Mouse (Mus musculus): ENCODE measurements around the gene Foxp1. TPM values are rescaled to one million over a fixed set of nuclear protein-coding genes. Genes with fewer than 3 reads are reported as not detected.

The Foxp1 gene
- polyA plus RNA-seq, 1 experiment from 2014 or later, result 39.3 TPM

DNA sequence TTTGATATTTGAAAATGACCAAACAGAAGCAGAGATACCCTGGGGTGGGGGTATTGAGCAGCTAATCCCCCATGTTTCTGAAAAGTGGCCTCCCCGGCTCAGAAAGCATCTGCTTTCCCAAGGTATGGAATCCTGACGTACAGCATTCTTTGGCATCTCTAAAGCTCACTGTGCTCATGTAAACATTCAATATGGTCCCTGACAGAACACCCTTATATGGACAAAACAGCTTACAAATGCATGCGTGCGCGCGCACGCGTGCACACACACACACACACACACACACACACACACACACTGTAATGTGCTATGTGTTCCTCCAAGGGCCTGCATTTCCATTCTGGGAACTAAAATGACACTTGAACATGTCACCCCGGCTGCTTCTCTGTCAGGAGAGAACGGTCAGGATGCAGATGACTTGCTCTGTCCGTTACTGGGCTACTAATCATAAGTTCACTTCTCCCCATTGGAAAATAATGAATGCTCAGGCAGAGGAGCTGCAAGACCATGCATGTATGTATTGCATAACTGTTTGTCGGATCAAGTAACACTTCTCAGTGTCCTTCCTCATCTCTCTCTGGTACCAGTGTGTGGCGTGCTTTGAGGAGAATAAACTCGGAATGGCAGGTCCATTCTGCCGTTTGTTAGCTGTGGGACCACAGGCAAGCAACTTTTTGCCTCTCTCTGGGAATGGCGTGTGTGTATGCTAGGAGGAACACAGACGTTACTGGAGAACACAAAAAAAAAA, 15.8 kb upstream of the Foxp1 start:
- CTCF ChIA-PET, result no interaction called here
- POLR2A ChIA-PET, result interaction anchor here (0.5 to 0.6 kb wide), 2 partner anchors 61 to 676 kb away, joined by 3 to 5 read pairs; no protein-coding TSS in a partner anchor
- no peak for TF ChIP-seq CTCF (IDR thresholded peaks at IDR 0.05)
- no peak for ATAC-seq
- no peak for DNase-seq (ENCODE audit: low read depth, low spot score)
- no peaks in the 10 kb centered on the region for H3K27me3 ChIP-seq
- in situ Hi-C loops (cut with MboI; ENCODE audit: low pct_unique_long_range_greater_than_20kb), result no loop called here

DNA sequence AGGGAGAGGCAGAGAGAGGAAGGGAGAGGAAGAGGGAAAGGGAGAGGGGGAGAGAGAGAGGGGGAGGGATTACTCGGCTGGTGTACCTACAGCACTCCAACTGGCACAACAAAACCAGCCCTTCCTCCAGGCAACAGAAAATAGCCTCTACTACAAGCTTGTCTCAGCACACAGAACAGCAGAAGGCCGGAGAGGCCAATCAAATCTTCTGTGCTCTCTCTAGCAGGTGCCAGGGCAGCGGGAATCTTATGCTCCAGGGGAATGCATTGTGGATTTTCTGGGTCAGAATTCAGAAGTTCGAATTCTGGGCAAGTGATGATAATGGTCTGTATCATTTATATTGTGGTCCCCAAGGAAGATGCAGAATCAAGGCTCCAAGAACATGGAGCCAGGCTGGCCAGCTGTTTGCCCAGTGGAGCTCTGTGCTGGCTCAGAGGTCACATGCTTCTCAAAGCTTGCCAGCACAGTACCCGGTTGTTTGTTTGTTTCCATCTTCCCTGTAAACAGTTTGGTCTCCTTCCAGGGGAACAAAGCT, 11.8 kb upstream of the Foxp1 start:
- DNase-seq (ENCODE audit: low read depth, low spot score), result no peak
- no peak for TF ChIP-seq CTCF (IDR thresholded peaks at IDR 0.05)
- no peaks in the 10 kb centered on the region for H3K27me3 ChIP-seq
- in situ Hi-C loops (cut with MboI; ENCODE audit: low pct_unique_long_range_greater_than_20kb), result no loop called here
- peak; percentile 28 for ATAC-seq
- ChIA-PET POLR2A (no interaction called here), CTCF (interaction anchor here (0.8 to 1.6 kb wide), 2 partner anchors 9 to 83 kb away, joined by 3 read pairs; no protein-coding TSS in a partner anchor)

DNA sequence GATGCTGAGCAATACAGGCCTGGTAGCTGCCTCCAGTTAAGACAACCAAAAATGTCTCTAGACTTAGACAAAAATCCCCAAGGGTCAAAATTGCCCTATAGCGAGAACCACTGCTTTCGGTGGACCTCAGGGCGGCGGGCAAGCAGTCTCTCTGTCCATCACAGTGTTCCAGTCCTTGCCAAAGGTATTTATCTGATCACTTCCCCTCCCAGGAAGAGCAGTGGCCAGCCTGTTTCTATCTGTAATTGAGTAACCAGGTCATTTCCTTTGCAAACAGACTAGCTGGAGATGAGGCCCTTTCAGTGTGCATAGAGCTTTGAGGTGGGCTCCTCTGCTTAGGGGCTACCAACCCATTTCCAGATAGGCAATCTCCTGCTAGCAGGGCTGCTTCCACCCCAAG, 9.9 kb upstream of the Foxp1 start:
- POLR2A ChIA-PET, result no interaction called here
- no peaks in the 10 kb centered on the region for H3K27me3 ChIP-seq
- CTCF ChIA-PET, result no interaction called here
- TF ChIP-seq CTCF (IDR thresholded peaks at IDR 0.05), result no peak
- ATAC-seq (no peak), DNase-seq (ENCODE audit: low read depth, low spot score) (no peak)
- in situ Hi-C loops (cut with MboI; ENCODE audit: low pct_unique_long_range_greater_than_20kb), result no loop called here

DNA sequence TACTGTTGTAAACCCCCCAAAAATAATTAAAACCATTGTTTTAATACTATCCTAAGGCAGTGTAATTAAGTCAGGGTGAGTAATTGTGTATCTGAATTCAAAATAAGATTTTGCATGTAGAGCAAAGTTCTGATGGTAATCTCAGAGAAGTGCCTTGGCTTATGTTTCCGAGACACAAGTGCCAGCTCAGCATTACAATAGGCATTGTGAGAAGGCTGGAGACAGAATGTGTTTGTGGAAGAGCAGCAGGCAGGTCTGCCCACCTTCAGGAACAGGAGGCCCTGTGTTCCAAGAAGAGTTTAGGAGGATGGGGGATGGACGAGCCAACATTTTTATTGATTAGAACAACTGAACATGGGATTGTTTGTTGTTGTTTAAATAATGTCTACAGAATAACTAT, 6.5 kb upstream of the Foxp1 start:
- in situ Hi-C loops (cut with MboI; ENCODE audit: low pct_unique_long_range_greater_than_20kb), result loop anchor here (5.0 kb wide), 1 partner anchor 1007 kb away; no protein-coding TSS in a partner anchor
- ATAC-seq, result no peak
- no peak for TF ChIP-seq CTCF (IDR thresholded peaks at IDR 0.05)

DNA sequence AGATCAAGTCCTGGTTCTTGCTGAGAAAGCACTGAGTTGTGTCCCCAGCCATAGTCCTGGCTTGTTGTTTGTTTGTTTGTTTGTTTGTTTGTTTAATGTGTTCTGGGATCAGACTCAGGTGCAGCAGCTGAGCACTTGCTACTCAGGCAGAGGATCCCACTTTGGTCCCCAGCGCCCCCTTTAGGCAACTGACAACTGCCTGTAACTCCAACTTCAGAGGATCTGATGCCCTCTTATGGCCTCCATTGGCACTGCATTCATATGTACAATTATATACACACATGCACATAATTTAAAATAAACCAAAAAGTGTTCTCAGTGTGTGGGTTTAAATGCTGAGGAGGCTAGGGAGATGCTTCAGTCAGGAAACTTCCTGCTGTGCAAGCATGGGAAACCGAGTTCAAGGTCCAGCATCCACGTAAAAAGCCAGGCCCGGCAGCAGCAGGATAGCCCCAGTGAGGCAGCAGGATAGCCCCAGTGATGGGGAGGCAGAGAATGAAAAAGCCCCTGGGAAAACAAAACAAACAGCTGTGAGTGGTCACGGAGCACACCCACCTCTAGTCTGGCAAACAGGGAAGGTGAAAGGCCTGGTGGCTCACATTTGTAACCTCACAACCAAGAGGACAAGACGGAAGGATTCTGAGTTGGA, 5.1 kb upstream of the Foxp1 start:
- ChIA-PET POLR2A (no interaction called here), CTCF (interaction anchor here (0.7 to 1.3 kb wide), 3 partner anchors 95 to 538 kb away, joined by 3 read pairs; no protein-coding TSS in a partner anchor)
- ATAC-seq (no peak), DNase-seq (ENCODE audit: low read depth, low spot score) (no peak)
- no peaks in the 10 kb centered on the region for H3K27me3 ChIP-seq
- no peak for TF ChIP-seq CTCF (IDR thresholded peaks at IDR 0.05)
- in situ Hi-C loops (cut with MboI; ENCODE audit: low pct_unique_long_range_greater_than_20kb), result loop anchor here (5.0 kb wide), 1 partner anchor 1005 kb away; no protein-coding TSS in a partner anchor

More for the DNA sequence above, 6.5 kb upstream of the Foxp1 start:
- no peaks in the 10 kb centered on the region for H3K27me3 ChIP-seq
- DNase-seq (ENCODE audit: low read depth, low spot score), result no peak
- ChIA-PET CTCF (interaction anchor here (1.3 kb wide), 1 partner anchor 94 kb away, joined by 3 read pairs; no protein-coding TSS in a partner anchor), POLR2A (interaction anchor here (0.6 to 0.7 kb wide), 2 partner anchors 197 to 308 kb away, joined by 3 to 5 read pairs; no protein-coding TSS in a partner anchor)

DNA sequence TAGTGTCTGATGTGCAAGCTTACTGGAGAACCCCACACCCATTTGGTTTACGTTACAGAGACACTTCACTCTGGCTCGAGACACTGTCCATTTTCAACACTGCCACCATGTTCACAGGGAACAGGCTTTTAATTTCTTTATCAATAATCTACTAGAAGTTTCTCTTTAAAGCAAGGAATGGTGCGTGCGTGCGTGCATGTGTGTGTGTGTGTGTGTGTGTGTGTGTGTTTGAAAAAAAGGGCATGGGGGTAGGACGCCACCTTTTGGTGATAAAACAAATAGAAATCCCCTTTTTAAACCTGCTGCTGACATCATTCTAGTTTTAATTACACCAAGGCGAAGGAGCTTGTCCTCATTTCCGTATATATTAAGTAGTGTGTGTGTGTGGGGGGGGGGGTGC, 2.8 kb upstream of the Foxp1 start:
- ChIA-PET CTCF (interaction anchor here (1.0 to 1.1 kb wide), 2 partner anchors 9 to 49 kb away, joined by 3 read pairs; no protein-coding TSS in a partner anchor), POLR2A (interaction anchor here (0.6 to 0.7 kb wide), 2 partner anchors 43 to 109 kb away, joined by 3 to 4 read pairs; no protein-coding TSS in a partner anchor)
- in situ Hi-C loops (cut with MboI; ENCODE audit: low pct_unique_long_range_greater_than_20kb), result loop anchor here (5.0 kb wide), 1 partner anchor 1003 kb away; no protein-coding TSS in a partner anchor
- no peaks in the 10 kb centered on the region for H3K27me3 ChIP-seq
- DNase-seq (ENCODE audit: low read depth, low spot score) (no peak), ATAC-seq (no peak)
- TF ChIP-seq CTCF (IDR thresholded peaks at IDR 0.05), result no peak

DNA sequence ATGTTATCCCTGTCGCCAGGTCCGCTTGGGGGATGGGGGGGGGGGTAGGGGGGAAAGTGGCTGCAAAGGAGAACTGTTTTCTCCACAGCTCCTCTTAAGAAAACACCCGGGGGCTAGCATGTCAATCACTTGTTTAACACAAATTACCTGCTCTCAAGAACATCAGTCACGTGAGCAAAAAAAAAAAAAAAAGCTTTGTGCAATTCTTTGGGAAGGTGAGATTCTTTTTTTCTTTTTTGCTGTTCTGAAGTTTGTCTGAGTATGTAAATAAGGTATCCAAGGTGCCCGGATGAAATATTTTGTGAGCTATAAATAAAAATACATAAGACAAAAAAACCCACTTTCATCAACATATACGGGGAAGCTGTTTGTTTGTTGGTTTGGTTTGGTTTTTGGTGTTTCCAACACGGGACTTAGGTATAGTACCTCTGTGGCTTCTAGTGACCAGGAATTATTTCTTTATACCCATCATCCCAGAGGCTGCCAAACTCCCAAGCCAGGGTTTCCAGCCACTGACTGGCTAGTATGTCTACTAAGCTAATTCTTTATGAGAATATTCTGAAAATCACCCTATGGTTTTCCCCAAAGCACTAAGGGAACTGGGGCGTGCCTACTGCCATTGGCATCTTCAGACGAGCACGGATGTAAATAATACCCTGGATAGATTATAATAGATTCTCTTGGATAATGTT, 1.3 kb upstream of the Foxp1 start:
- no peaks in the 10 kb centered on the region for H3K27me3 ChIP-seq
- DNase-seq (ENCODE audit: low read depth, low spot score), result no peak
- ATAC-seq, result no peak
- CTCF ChIA-PET, result interaction anchor here (0.8 to 1.6 kb wide), 4 partner anchors 14 to 552 kb away, joined by 3 read pairs; no protein-coding TSS in a partner anchor
- TF ChIP-seq CTCF (IDR thresholded peaks at IDR 0.05), result no peak
- POLR2A ChIA-PET, result interaction anchor here (0.5 to 1.4 kb wide), 3 partner anchors 69 to 599 kb away, joined by 3 read pairs; no protein-coding TSS in a partner anchor
- in situ Hi-C loops (cut with MboI; ENCODE audit: low pct_unique_long_range_greater_than_20kb), result loop anchor here (5.0 kb wide), 1 partner anchor 57 kb away; no protein-coding TSS in a partner anchor

DNA sequence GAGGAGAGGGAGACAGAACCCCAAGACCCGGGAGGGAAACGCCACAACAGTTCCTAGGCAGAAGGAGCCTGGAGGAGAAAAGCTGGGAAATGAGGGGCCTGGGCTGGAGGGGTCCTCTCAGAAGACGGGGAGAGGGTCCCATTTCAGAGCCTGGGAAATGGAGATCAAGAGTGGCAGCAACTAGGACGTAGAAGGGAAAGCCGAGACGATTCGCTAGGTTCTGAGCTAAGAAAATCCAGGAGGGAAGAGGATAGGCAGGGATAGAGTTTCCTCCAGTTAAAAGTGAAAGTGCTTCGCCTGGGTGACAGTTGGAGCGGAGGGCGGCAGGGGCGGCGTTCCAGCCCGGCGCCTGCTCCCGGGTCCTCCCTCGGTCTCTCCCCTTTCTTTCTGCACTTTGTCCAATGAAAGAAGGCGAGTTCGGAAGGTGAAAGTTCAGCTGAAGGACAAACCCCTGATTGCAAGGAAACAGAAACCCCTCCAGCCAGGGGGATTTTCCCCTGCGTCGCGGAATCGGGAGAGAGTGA, 650 bp upstream of the Foxp1 start:
- H3K27me3 ChIP-seq, result no peaks in the 10 kb centered on the region
- DNase-seq (ENCODE audit: low read depth, low spot score), result peak; percentile 34
- peak; percentile 38 for ATAC-seq
- POLR2A ChIA-PET, result interaction anchor here (1.4 kb wide), 1 partner anchor 86 kb away, joined by 3 read pairs; no protein-coding TSS in a partner anchor
- in situ Hi-C loops (cut with MboI; ENCODE audit: low pct_unique_long_range_greater_than_20kb), result loop anchor here (5.0 kb wide), 1 partner anchor 56 kb away; no protein-coding TSS in a partner anchor
- CTCF ChIA-PET, result interaction anchor here (1.1 to 1.6 kb wide), 3 partner anchors 14 to 551 kb away, joined by 3 read pairs; no protein-coding TSS in a partner anchor
- no peak for TF ChIP-seq CTCF (IDR thresholded peaks at IDR 0.05)

DNA sequence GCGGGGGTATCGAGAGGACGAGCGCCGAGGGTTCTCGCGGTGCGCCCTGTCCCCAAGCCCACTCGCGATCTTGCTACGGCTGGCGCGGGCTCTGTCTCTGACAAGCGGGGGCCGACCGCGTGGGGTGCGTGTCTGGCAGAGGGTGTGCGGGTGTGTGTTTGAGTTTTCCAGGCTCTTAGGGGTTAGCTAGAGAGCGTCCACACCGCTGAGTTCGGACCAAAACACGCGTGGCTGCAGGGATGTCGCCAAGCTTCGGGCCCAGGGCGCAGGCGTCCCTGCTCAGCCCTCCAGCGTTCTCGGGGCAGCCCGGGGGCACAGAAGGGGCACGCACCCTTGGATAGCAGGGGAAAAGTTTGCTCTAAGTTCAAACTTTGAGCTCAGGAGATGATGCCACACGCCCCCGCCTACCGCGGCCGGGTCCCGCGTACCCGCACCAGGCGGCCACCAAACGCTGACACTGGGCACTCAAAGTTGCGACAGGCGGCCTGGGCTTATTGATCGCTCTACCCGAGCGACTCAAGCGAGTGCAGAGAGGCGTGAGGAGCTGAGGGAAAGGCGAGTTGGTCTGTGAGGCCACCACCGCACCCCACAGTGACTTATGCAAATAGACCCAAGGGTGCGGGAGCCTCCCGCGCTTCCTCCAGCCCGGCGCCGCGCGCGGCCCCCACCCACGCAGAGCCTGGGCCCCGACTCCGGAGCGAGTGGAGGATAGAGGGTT, 721 bp downstream of the Foxp1 start:
- ChIA-PET POLR2A (interaction anchor here (0.7 to 1.5 kb wide), 5 partner anchors 54 to 468 kb away, joined by 3 to 4 read pairs (median 4); no protein-coding TSS in a partner anchor), CTCF (interaction anchor here (0.8 to 1.5 kb wide), 2 partner anchors 34 to 82 kb away, joined by 3 read pairs; no protein-coding TSS in a partner anchor)
- in situ Hi-C loops (cut with MboI; ENCODE audit: low pct_unique_long_range_greater_than_20kb), result loop anchor here (5.0 kb wide), 1 partner anchor 54 kb away; no protein-coding TSS in a partner anchor
- no peaks in the 10 kb centered on the region for H3K27me3 ChIP-seq
- peak; percentile 2 for ATAC-seq
- TF ChIP-seq CTCF (IDR thresholded peaks at IDR 0.05), result no peak
- DNase-seq (ENCODE audit: low read depth, low spot score), result no peak

All from Patski (cell line).